Mouse (Mus musculus) retina, embryonic 14.5 days (tissue): ENCODE results near the gene Hibadh.
"Not testable (repeated sequence)": the region's sequence is repeated elsewhere in the genome, so short reads cannot be mapped to it uniquely, and the experiment has no call there.

Experiments
- DNase-seq: peaks from one replicate; pipeline ENCODE4 v3.0.0-alpha.2; 2015; ENCODE audit warnings: low spot score

Gene Hibadh

GRCm38 (mm10) chr6:52640224-52640712 lies at the start of gene Hibadh:
Gene Hibadh (minus strand): TSS chr6:52640389.
- peak; percentile 99 for DNase-seq

DNA sequence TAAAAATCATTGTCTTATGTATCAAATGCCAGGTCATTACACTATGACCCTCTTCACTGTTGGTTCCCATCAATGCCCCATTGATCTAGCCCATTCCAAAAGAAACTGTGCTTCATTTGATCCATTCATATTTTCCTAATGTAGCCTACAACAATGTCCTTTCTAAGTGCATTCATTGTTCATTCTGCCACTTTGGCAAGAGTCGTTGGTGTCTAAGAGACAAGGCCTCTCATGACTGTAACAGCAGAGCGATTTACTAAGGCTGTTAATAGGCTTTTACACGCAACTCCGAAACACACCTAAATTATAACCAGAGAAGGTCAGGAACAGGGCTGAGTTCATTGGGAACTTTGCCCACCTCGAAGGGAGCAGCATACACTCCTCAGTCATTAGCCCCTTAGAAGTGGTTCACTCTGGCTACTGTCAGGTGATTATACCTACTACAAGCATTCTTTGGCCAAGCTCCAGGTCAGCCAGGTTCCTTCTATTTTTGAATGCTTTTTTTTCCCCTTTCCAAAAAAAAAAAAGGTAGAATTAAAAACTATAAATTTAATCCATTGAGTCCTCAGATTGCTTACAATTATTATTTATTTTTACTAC lies 46.8 kb upstream of the Hibadh start:
- DNase-seq = no peak

DNA sequence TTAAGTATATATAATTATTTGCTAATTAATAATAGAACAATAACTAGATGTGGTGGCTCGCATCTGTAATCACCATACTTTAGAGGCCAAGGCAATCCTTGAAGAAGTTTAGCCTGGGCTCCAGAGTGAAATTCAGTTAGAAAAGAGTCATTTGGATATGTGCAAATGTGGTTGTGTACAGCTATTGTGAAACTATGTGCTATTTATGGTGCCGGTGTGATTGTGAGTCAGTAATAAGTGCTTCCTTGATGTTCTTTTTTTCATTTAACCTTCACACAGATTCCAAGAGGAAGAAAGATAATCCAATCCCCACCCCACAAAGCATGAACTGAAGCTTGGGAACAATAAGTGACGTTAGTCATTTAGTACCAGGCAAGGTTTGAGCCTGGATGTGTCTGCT lies 42.4 kb upstream of the Hibadh start:
- no peak for DNase-seq

DNA sequence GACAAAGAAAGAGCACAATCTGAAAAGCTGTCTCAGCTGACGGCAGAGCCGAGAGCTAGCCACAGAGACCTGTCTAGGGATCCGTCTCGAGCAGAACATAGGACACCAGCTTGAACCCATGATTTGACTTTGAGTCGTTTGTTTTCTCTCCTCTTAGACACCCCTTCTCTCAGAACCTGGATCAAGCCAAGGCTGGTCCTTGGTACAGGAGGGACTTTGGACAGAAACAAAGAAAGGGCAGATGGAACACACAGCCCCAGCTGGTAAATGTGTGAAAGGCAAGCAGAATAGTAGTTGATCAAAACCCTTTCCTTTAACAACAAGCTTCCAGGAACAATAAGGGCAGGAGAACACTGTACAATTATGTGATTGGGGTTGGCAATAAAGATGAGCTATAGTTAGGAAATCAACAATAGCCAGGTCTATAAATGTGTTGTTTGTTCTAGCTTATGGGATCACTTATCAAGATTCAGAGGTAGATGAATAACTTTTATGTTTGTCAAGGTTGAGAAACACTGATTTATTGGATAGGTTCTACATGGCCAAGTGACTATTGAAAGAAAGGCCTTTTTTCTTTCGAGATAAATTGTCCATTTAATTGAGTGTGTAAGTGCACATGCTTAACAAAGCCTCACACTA lies 41.8 kb upstream of the Hibadh start:
- no peak for DNase-seq

DNA sequence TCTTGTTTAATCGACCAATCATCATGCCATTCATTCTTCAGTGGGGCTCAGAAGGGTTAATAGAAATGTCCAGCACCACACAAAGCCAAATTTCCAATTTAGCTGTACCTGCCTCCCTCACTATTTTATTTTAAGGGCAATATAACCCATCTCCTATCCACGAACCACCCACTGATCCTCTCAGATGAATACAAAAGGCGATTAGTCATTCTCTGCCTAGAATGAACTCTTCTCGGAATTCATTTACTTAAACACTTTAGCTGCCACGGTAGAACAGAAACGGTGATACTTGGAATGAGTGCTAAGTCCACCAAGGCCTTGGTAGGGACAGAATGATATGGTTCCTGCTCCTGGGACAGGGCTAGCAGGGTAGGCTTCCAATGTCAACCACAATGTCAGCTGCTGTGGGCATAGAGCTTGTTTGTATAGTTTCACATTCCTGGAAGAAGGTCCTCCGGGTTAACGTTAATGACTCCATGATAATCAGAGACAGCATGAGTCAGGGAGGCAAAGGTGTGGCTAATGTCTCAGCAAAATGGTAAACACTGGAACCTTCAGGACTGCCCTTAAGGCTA lies 40.4 kb upstream of the Hibadh start:
- DNase-seq = no peak

DNA sequence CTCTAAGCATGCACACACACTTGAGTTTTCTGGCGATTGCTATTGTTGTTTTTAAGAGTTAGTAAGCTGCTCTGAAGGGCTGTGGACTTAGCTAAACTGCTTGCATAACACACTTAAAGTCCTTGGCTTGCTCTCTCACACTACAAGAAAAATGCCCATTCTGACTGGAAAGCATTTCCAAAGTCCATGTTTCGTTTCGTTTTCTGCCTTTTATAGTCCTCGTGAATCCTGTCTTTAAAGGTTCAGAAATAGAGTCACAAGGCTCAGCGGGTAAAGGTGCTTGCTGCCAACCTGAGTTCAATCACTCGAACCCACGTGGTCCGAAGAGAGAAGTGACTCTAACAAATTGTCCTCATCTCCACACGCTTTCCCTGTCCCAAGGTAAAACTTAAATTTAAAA lies 39.4 kb upstream of the Hibadh start:
- no peak for DNase-seq

DNA sequence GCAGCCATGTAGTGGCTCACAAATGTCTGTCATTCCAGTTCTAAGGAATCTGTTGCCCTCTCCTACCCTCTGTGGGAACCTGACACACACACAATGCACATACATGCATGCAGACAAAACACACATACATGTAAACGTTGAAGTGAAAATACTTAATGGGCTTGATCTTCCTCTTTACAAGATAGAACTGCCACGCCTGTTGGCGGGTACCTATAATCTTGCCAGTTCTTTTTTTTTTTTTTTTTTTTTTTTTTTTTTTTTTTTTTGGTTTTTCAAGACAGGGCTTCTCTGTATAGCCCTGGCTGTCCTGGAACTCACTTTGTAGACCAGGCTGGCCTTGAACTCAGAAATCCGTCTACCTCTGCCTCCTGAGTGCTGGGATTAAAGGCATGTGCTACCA lies 37.3 kb upstream of the Hibadh start:
- not testable (repeated sequence) for DNase-seq

GRCm38 (mm10) chr6:52675222-52675921 lies 35.2 kb upstream of the Hibadh start:
- no peak for DNase-seq

GRCm38 (mm10) chr6:52674541-52674940 lies 34.4 kb upstream of the Hibadh start:
- no peak for DNase-seq

- no peak for DNase-seq
Observed at GRCm38 (mm10) chr6:52673706-52674105, 33.5 kb upstream of the Hibadh start.

DNA sequence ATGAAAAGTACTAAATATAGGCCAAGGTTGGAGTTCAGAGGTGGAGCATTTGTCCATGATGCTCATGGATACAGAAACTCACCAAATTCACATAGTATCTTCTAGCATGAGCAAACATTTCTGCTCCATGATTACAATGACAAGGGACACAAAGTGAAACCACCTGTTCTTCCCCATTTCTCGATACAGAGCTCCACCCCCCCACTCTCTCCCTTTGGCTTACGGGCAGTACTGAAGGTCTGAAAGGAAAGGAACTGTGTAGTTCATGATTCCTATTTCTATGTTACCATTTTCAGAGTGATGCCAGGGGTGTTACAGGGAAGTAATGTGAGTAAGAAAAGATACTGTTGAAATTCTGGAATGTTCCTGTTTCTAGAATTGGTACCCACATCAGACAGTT lies 32.4 kb upstream of the Hibadh start:
- DNase-seq = no peak

GRCm38 (mm10) chr6:52671791-52672190 lies 31.6 kb upstream of the Hibadh start:
- no peak for DNase-seq

GRCm38 (mm10) chr6:52669878-52670277 lies 29.7 kb upstream of the Hibadh start:
- DNase-seq = not testable (repeated sequence)

DNA sequence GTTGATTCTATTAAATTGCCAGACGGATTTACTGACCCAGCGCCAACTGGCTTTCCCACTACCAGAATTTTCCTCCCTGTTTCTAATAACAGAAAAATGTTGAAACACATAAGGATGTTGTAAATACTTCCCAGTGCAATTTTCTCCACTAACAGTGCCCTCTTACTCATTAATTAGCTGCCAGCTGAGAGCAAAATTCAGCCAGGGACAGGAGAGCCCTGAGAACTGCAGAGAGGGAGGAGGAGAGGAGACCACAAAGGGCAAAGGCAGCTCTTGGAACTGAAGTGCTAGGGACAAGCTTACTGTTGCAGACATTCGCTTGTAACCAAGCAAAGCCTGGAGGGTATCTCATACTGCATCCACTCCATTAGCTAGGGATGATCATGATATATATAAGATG lies 27.5 kb upstream of the Hibadh start:
- no peak for DNase-seq

GRCm38 (mm10) chr6:52663021-52663420 lies 22.8 kb upstream of the Hibadh start:
- DNase-seq = no peak

- DNase-seq = no peak
Observed at GRCm38 (mm10) chr6:52655266-52655665, 15.1 kb upstream of the Hibadh start.

DNA sequence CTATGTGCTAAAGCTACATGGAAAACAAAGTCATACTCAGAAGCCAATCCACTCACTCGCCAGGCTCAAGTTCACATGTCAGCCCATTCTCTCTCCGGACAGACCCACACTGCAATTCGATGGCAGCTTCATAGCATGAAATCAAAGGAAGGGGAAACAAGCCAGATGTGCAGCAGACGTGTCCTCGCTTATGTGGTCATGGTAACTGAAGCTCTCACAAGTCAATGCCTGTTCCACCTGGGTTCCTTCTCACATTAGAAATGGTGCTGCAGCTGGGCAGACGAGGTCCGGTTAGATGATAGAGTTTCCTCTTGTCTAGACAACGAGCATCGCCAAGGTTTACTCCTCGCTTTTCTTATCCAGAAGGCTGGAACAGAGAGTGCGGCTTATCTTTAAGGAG lies 8.6 kb upstream of the Hibadh start:
- DNase-seq = no peak

DNA sequence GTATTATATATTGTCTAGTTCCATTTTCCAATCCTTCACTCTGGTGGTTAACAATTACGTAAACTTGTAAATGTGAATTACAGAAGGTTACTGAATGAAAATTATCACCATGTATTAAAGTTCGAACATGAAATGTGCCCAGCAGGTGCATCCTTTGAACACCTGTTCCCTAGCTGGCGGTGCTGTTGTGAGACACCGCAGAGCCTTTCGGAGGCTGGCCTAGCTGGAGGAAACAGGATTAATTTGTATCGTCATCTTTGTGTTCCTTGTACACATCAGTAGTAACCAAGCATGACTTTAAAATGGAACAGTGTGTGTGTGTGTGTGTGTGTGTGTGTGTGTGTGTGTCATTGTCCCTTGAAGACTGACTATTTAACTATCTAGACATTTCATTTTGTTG lies 7.8 kb upstream of the Hibadh start:
- DNase-seq = no peak

DNA sequence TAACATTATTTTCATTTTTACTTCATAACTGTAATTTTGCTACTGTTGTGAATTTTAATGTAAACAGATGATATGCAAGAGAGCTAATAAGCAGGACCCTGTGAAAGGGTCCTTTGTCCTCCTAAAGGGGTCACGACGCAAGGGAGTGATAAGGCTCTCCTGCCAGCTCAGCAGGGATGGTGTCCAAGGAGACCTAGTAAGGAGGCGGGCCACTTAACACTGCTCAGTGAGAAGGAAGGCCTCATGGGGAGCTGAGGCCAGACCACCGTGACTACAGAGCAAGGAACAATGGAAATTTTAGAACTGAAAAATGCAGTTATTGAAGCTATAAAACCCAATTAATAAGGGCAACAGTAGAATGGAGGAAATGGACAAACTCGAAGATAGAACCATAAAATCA lies 5.7 kb upstream of the Hibadh start:
- peak; percentile 51 for DNase-seq

DNA sequence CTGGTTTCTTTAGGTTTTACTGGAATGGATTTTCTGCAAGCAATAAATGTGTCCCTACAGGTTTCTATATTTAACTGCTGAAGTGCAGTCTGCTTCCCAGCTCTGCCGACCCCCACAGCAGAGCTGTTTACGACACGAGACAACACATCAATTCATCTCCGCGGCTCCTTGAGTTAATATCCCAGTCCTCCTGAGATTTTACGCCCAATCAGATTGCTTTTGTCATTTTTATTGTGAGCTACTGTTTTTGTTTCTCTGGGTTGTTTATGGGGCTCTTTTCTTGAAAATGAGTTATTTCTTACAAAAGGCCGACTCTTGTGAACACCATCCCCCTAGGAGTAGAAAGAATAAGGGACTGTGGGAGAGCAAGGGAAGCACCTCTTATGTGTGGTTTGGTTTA lies 2.0 kb upstream of the Hibadh start:
- no peak for DNase-seq

GRCm38 (mm10) chr6:52641076-52641475 lies 887 bp upstream of the Hibadh start:
- no peak for DNase-seq

- DNase-seq = peak; percentile 39
Observed at GRCm38 (mm10) chr6:52639546-52640223, 504 bp downstream of the Hibadh start.
